Mouse (Mus musculus): ENCODE results near the gene Igfals. TPM values are rescaled to one million over a fixed set of nuclear protein-coding genes. Genes with fewer than 3 reads are reported as not detected.

The Igfals gene
- polyA plus RNA-seq (2011; ENCODE audit: insufficient read depth, insufficient read length, low read depth, missing spikeins): 3.0 and 3.8 TPM in 2 replicates

GRCm38 (mm10) chr17:24865776-24866175, at the start of gene Igfals:
Gene Igfals (plus strand): TSS chr17:24865997.
- no peaks in the 10 kb centered on the region for H3K9me3 ChIP-seq (replicated peaks; ENCODE audit: control insufficient read depth, insufficient read depth, low read length, poor library complexity, severe bottlenecking)
- H3K27me3 ChIP-seq (ENCODE audit: control insufficient read depth, insufficient read depth, low read length, poor library complexity, severe bottlenecking): no peaks in the 10 kb centered on the region
- H3K36me3 ChIP-seq (ENCODE audit: control insufficient read depth, insufficient read depth, low read length, poor library complexity, severe bottlenecking): no peaks in the 10 kb centered on the region
- no peak within 1 kb of the TSS for H3K4me3 ChIP-seq (ENCODE audit: low read depth, low read length)
- no peak within 1 kb of the TSS for H3K9ac ChIP-seq (ENCODE audit: low read depth, poor library complexity, severe bottlenecking)
- no peak within 1 kb of the TSS for H3K27ac ChIP-seq (ENCODE audit: insufficient read depth, low read length)
- no peaks in the 10 kb centered on the region for H3K4me1 ChIP-seq (ENCODE audit: control insufficient read depth, insufficient read depth, low read length)
- no peak for TF ChIP-seq EP300 (IDR thresholded peaks at IDR 0.05; ENCODE audit: insufficient read depth, low read depth, low read length)
- no peak for TF ChIP-seq POLR2A (IDR thresholded peaks at IDR 0.05; ENCODE audit: insufficient read depth, low read length)
- no peak for TF ChIP-seq CTCF (IDR thresholded peaks at IDR 0.05; ENCODE audit: low read depth, low read length)

GRCm38 (mm10) chr17:24817503-24817902, 48.3 kb upstream of the Igfals start:
- Histone ChIP-seq H3K27ac (ENCODE audit: insufficient read depth, low read length) (no peak overlapping the region), H3K9me3 (replicated peaks; ENCODE audit: control insufficient read depth, insufficient read depth, low read length, poor library complexity, severe bottlenecking) (no peaks in the 10 kb centered on the region), H3K4me1 (ENCODE audit: control insufficient read depth, insufficient read depth, low read length) (no peaks in the 10 kb centered on the region), H3K4me3 (ENCODE audit: low read depth, low read length) (no peak overlapping the region), H3K27me3 (ENCODE audit: control insufficient read depth, insufficient read depth, low read length, poor library complexity, severe bottlenecking) (no peaks in the 10 kb centered on the region), H3K9ac (ENCODE audit: low read depth, poor library complexity, severe bottlenecking) (no peak overlapping the region), H3K36me3 (ENCODE audit: control insufficient read depth, insufficient read depth, low read length, poor library complexity, severe bottlenecking) (no peaks in the 10 kb centered on the region)
- TF ChIP-seq CTCF (IDR thresholded peaks at IDR 0.05; ENCODE audit: low read depth, low read length) (no peak), EP300 (IDR thresholded peaks at IDR 0.05; ENCODE audit: insufficient read depth, low read depth, low read length) (no peak), POLR2A (IDR thresholded peaks at IDR 0.05; ENCODE audit: insufficient read depth, low read length) (no peak)

- no peak overlapping the region for H3K4me3 ChIP-seq (ENCODE audit: low read depth, low read length)
- H3K9me3 ChIP-seq (replicated peaks; ENCODE audit: control insufficient read depth, insufficient read depth, low read length, poor library complexity, severe bottlenecking): no peaks in the 10 kb centered on the region
- H3K9ac ChIP-seq (ENCODE audit: low read depth, poor library complexity, severe bottlenecking): no peak overlapping the region
- H3K27ac ChIP-seq (ENCODE audit: insufficient read depth, low read length): no peak overlapping the region
- no peaks in the 10 kb centered on the region for H3K4me1 ChIP-seq (ENCODE audit: control insufficient read depth, insufficient read depth, low read length)
- H3K27me3 ChIP-seq (ENCODE audit: control insufficient read depth, insufficient read depth, low read length, poor library complexity, severe bottlenecking): no peaks in the 10 kb centered on the region
- TF ChIP-seq CTCF (IDR thresholded peaks at IDR 0.05; ENCODE audit: low read depth, low read length): no peak
- TF ChIP-seq POLR2A (IDR thresholded peaks at IDR 0.05; ENCODE audit: insufficient read depth, low read length): no peak
- TF ChIP-seq EP300 (IDR thresholded peaks at IDR 0.05; ENCODE audit: insufficient read depth, low read depth, low read length): no peak
- H3K36me3 ChIP-seq (ENCODE audit: control insufficient read depth, insufficient read depth, low read length, poor library complexity, severe bottlenecking): no peaks in the 10 kb centered on the region
These were observed 47.6 kb upstream of the Igfals start for GRCm38 (mm10) chr17:24818172-24818571.

GRCm38 (mm10) chr17:24819469-24819868, 46.3 kb upstream of the Igfals start:
- no peak overlapping the region for H3K9ac ChIP-seq (ENCODE audit: low read depth, poor library complexity, severe bottlenecking)
- no peak for TF ChIP-seq CTCF (IDR thresholded peaks at IDR 0.05; ENCODE audit: low read depth, low read length)
- no peak for TF ChIP-seq POLR2A (IDR thresholded peaks at IDR 0.05; ENCODE audit: insufficient read depth, low read length)
- no peak for TF ChIP-seq EP300 (IDR thresholded peaks at IDR 0.05; ENCODE audit: insufficient read depth, low read depth, low read length)
- H3K27ac ChIP-seq (ENCODE audit: insufficient read depth, low read length): no peak overlapping the region
- no peaks in the 10 kb centered on the region for H3K4me1 ChIP-seq (ENCODE audit: control insufficient read depth, insufficient read depth, low read length)
- H3K27me3 ChIP-seq (ENCODE audit: control insufficient read depth, insufficient read depth, low read length, poor library complexity, severe bottlenecking): no peaks in the 10 kb centered on the region
- H3K9me3 ChIP-seq (replicated peaks; ENCODE audit: control insufficient read depth, insufficient read depth, low read length, poor library complexity, severe bottlenecking): no peaks in the 10 kb centered on the region
- H3K36me3 ChIP-seq (ENCODE audit: control insufficient read depth, insufficient read depth, low read length, poor library complexity, severe bottlenecking): no peaks in the 10 kb centered on the region
- no peak overlapping the region for H3K4me3 ChIP-seq (ENCODE audit: low read depth, low read length)

- H3K27me3 ChIP-seq (ENCODE audit: control insufficient read depth, insufficient read depth, low read length, poor library complexity, severe bottlenecking): no peaks in the 10 kb centered on the region
- TF ChIP-seq CTCF (IDR thresholded peaks at IDR 0.05; ENCODE audit: low read depth, low read length) (no peak), POLR2A (IDR thresholded peaks at IDR 0.05; ENCODE audit: insufficient read depth, low read length) (no peak), EP300 (IDR thresholded peaks at IDR 0.05; ENCODE audit: insufficient read depth, low read depth, low read length) (no peak)
- H3K36me3 ChIP-seq (ENCODE audit: control insufficient read depth, insufficient read depth, low read length, poor library complexity, severe bottlenecking): no peaks in the 10 kb centered on the region
- no peak overlapping the region for H3K9ac ChIP-seq (ENCODE audit: low read depth, poor library complexity, severe bottlenecking)
- no peaks in the 10 kb centered on the region for H3K9me3 ChIP-seq (replicated peaks; ENCODE audit: control insufficient read depth, insufficient read depth, low read length, poor library complexity, severe bottlenecking)
- no peak overlapping the region for H3K4me3 ChIP-seq (ENCODE audit: low read depth, low read length)
- no peak overlapping the region for H3K27ac ChIP-seq (ENCODE audit: insufficient read depth, low read length)
- H3K4me1 ChIP-seq (ENCODE audit: control insufficient read depth, insufficient read depth, low read length): no peaks in the 10 kb centered on the region
These were observed 44.2 kb upstream of the Igfals start for GRCm38 (mm10) chr17:24821351-24822280.

- Histone ChIP-seq H3K36me3 (ENCODE audit: control insufficient read depth, insufficient read depth, low read length, poor library complexity, severe bottlenecking) (no peaks in the 10 kb centered on the region), H3K4me1 (ENCODE audit: control insufficient read depth, insufficient read depth, low read length) (no peaks in the 10 kb centered on the region), H3K4me3 (ENCODE audit: low read depth, low read length) (no peak within 1 kb of the TSS), H3K9me3 (replicated peaks; ENCODE audit: control insufficient read depth, insufficient read depth, low read length, poor library complexity, severe bottlenecking) (no peaks in the 10 kb centered on the region), H3K9ac (ENCODE audit: low read depth, poor library complexity, severe bottlenecking) (no peak within 1 kb of the TSS), H3K27ac (ENCODE audit: insufficient read depth, low read length) (no peak within 1 kb of the TSS), H3K27me3 (ENCODE audit: control insufficient read depth, insufficient read depth, low read length, poor library complexity, severe bottlenecking) (no peaks in the 10 kb centered on the region)
- TF ChIP-seq POLR2A (IDR thresholded peaks at IDR 0.05; ENCODE audit: insufficient read depth, low read length) (no peak), EP300 (IDR thresholded peaks at IDR 0.05; ENCODE audit: insufficient read depth, low read depth, low read length) (no peak), CTCF (IDR thresholded peaks at IDR 0.05; ENCODE audit: low read depth, low read length) (no peak)
These were observed 26.0 kb upstream of the Igfals start, which contains the start of gene Hagh for GRCm38 (mm10) chr17:24839842-24840241. Gene Hagh (plus strand): TSS chr17:24840143.
